Mouse (Mus musculus): ENCODE results near the gene Hibch.

DNA sequence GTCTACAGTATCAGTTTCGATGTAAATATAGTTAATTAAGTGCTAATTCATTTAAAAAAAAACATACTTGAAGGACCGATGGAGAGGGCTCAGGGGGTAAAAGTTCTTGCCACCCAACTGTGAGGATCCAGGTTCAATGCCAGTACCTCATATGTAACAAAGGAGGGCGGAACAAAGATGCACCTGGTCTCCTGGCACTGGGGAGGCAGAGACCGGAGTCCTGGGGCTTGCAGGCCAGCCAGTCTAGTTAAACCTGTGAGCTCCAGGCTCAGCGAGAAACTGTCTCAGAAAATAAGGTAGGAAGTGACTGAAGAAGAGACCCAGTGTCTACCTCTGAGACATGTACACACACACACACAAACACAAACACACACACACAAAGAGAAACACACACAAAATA lies 103.2 kb downstream of the Hibch start:
- TF ChIP-seq CTCF (IDR thresholded peaks at IDR 0.05) (no peak), EP300 (IDR thresholded peaks at IDR 0.05) (no peak)
